Mouse (Mus musculus) forebrain, embryonic 13.5 days (tissue): Measurements from ENCODE around the gene Bag3. TPM values are rescaled to one million over a fixed set of nuclear protein-coding genes. Genes with fewer than 3 reads are reported as not detected.

Experiments
- ATAC-seq: fragments of 200-750 bp; cut with Nextera tagmentation; 2 replicates; pipeline ENCODE4 v1.8.0; 2017
- H3K27ac ChIP-seq: fragments of 300-500 bp; sonication (generic); 2 replicates; pipeline ENCODE4 v1.5.1; 2015; ENCODE audit warnings: inconsistent platforms, mild to moderate bottlenecking, moderate library complexity
- H3K27me3 ChIP-seq: fragments of 300-500 bp; sonication (generic); 2 replicates; pipeline ENCODE4 v1.6.1; 2015; ENCODE audit warnings: mild to moderate bottlenecking, inconsistent platforms
- H3K36me3 ChIP-seq: fragments of 300-500 bp; sonication (generic); 2 replicates; pipeline ENCODE4 v1.6.1; 2015; ENCODE audit warnings: mild to moderate bottlenecking, inconsistent platforms; ENCODE audit not compliant: poor library complexity, severe bottlenecking
- H3K4me1 ChIP-seq: fragments of 300-500 bp; sonication (generic); 2 replicates; pipeline ENCODE4 v1.6.1; 2015; ENCODE audit warnings: inconsistent platforms
- H3K4me2 ChIP-seq: fragments of 300-500 bp; sonication (generic); 2 replicates; pipeline ENCODE4 v1.6.1; 2015; ENCODE audit warnings: inconsistent platforms, mild to moderate bottlenecking, moderate library complexity
- H3K4me3 ChIP-seq: fragments of 300-500 bp; sonication (generic); 2 replicates; pipeline ENCODE4 v1.5.1; 2015; ENCODE audit warnings: mild to moderate bottlenecking, inconsistent platforms
- H3K9ac ChIP-seq: fragments of 300-500 bp; sonication (generic); 2 replicates; pipeline ENCODE4 v1.6.1; 2015; ENCODE audit warnings: mild to moderate bottlenecking, inconsistent platforms
- H3K9me3 ChIP-seq: fragments of 300-500 bp; sonication (generic); replicated peaks from 2 replicates; pipeline ENCODE4 v1.6.1; 2016; ENCODE audit warnings: inconsistent platforms
- WGBS: fragments of 180-500 bp; shearing (Covaris S2); methylation state at CpG from one replicate; pipeline ENCODE4 v1.1.7; 2015; 5-methylcytosine and 5-hydroxymethylcytosine counted together
- polyA plus RNA-seq: library from polyadenylated mRNA; unstranded; fragments of >200 nt; fragmentation: Nextera tagmentation; extraction: Ambion mirVana; gene quantifications from 2 replicates; pipeline ENCODE4 v1.2.1, GENCODE M21; 2015

The Bag3 gene
- polyA plus RNA-seq, 1 experiment from 2014 or later = 2.1 TPM

- Histone ChIP-seq H3K9me3 (no peaks in the 10 kb centered on the region), H3K27ac (no peak overlapping the region), H3K4me3 (no peak overlapping the region), H3K4me1 (peaks cover 30% of the 10 kb centered on the region), H3K27me3 (no peaks in the 10 kb centered on the region), H3K9ac (no peak overlapping the region), H3K4me2 (no peak overlapping the region), H3K36me3 (no peaks in the 10 kb centered on the region)
- no peak for ATAC-seq
- WGBS = 85% methylated on average over 5 of the region's 5 CpGs
Measured at GRCm38 (mm10) chr7:128538769-128539168, 15.4 kb downstream of the Bag3 start.

GRCm38 (mm10) chr7:128540111-128540510 lies 16.7 kb downstream of the Bag3 start:
- Histone ChIP-seq H3K4me1 (peaks cover 28% of the 10 kb centered on the region), H3K9ac (no peak overlapping the region), H3K36me3 (no peaks in the 10 kb centered on the region), H3K9me3 (no peaks in the 10 kb centered on the region), H3K4me2 (no peak overlapping the region), H3K27me3 (no peaks in the 10 kb centered on the region), H3K4me3 (no peak overlapping the region), H3K27ac (no peak overlapping the region)
- no peak for ATAC-seq
- WGBS = 92% methylated on average over 13 of the region's 13 CpGs

- Histone ChIP-seq H3K4me3 (no peak overlapping the region), H3K4me2 (no peak overlapping the region), H3K27ac (no peak overlapping the region), H3K4me1 (peaks cover 22% of the 10 kb centered on the region), H3K27me3 (no peaks in the 10 kb centered on the region), H3K9ac (no peak overlapping the region), H3K9me3 (no peaks in the 10 kb centered on the region), H3K36me3 (peaks cover under 1% of the 10 kb centered on the region; the same call in 1 of the 2 replicates)
- WGBS = 90% methylated on average over 16 of the region's 16 CpGs
- no peak for ATAC-seq
Measured at GRCm38 (mm10) chr7:128540734-128541133, 17.3 kb downstream of the Bag3 start.

- no peak for ATAC-seq
- Histone ChIP-seq H3K4me3 (no peak overlapping the region), H3K4me2 (no peak overlapping the region), H3K4me1 (peaks cover 17% of the 10 kb centered on the region), H3K9ac (no peak overlapping the region), H3K36me3 (peaks cover 5% of the 10 kb centered on the region; the same call in 1 of the 2 replicates), H3K27ac (no peak overlapping the region), H3K27me3 (no peaks in the 10 kb centered on the region), H3K9me3 (no peaks in the 10 kb centered on the region)
- 77% methylated on average over 9 of the region's 9 CpGs for WGBS
Measured at GRCm38 (mm10) chr7:128541186-128541585, 17.8 kb downstream of the Bag3 start.

- no peak overlapping the region for H3K9ac ChIP-seq
- ATAC-seq = no peak
- WGBS = 83% methylated on average over 17 of the region's 17 CpGs
- no peak overlapping the region for H3K4me2 ChIP-seq
- H3K4me3 ChIP-seq = no peak overlapping the region
- H3K27ac ChIP-seq = no peak overlapping the region
- peaks cover 14% of the 10 kb centered on the region; the same call in 1 of the 2 replicates for H3K4me1 ChIP-seq
- no peaks in the 10 kb centered on the region for H3K27me3 ChIP-seq
- peaks cover 6% of the 10 kb centered on the region; the same call in 1 of the 2 replicates for H3K36me3 ChIP-seq
- H3K9me3 ChIP-seq = no peaks in the 10 kb centered on the region
Measured at GRCm38 (mm10) chr7:128541771-128542170, 18.4 kb downstream of the Bag3 start.

- Histone ChIP-seq H3K27me3 (no peaks in the 10 kb centered on the region), H3K36me3 (peaks cover 6% of the 10 kb centered on the region; the same call in 1 of the 2 replicates), H3K4me1 (peaks cover 14% of the 10 kb centered on the region; the same call in 1 of the 2 replicates), H3K4me3 (no peak overlapping the region), H3K4me2 (no peak overlapping the region), H3K27ac (no peak overlapping the region), H3K9ac (no peak overlapping the region), H3K9me3 (no peaks in the 10 kb centered on the region)
- ATAC-seq = no peak
- WGBS = 81% methylated on average over 4 of the region's 4 CpGs
Measured at GRCm38 (mm10) chr7:128542488-128542887, 19.1 kb downstream of the Bag3 start.

- no peaks in the 10 kb centered on the region for H3K9me3 ChIP-seq
- no peak overlapping the region for H3K27ac ChIP-seq
- 81% methylated on average over 14 of the region's 14 CpGs for WGBS
- H3K36me3 ChIP-seq = peaks cover 6% of the 10 kb centered on the region; the same call in 1 of the 2 replicates
- H3K4me2 ChIP-seq = no peak overlapping the region
- no peaks in the 10 kb centered on the region for H3K27me3 ChIP-seq
- H3K4me3 ChIP-seq = no peak overlapping the region
- no peak overlapping the region for H3K9ac ChIP-seq
- peaks cover 14% of the 10 kb centered on the region; the same call in 1 of the 2 replicates for H3K4me1 ChIP-seq
- ATAC-seq = no peak
Measured at GRCm38 (mm10) chr7:128543148-128543855, 19.9 kb downstream of the Bag3 start.

GRCm38 (mm10) chr7:128543961-128544360 lies 20.5 kb downstream of the Bag3 start:
- Histone ChIP-seq H3K27me3 (no peaks in the 10 kb centered on the region), H3K9me3 (no peaks in the 10 kb centered on the region), H3K36me3 (peaks cover 6% of the 10 kb centered on the region; the same call in 1 of the 2 replicates), H3K4me1 (peaks cover 15% of the 10 kb centered on the region; the same call in 1 of the 2 replicates), H3K27ac (no peak overlapping the region), H3K4me2 (no peak overlapping the region), H3K9ac (no peak overlapping the region), H3K4me3 (no peak overlapping the region)
- ATAC-seq = no peak
- WGBS = 84% methylated on average over 3 of the region's 3 CpGs

GRCm38 (mm10) chr7:128544566-128545262 lies 21.3 kb downstream of the Bag3 start:
- no peak overlapping the region for H3K4me3 ChIP-seq
- no peak overlapping the region for H3K27ac ChIP-seq
- no peaks in the 10 kb centered on the region for H3K27me3 ChIP-seq
- no peak for ATAC-seq
- H3K36me3 ChIP-seq = peaks cover 6% of the 10 kb centered on the region; the same call in 1 of the 2 replicates
- 73% methylated on average over 7 of the region's 7 CpGs for WGBS
- H3K4me2 ChIP-seq = no peak overlapping the region
- H3K9me3 ChIP-seq = no peaks in the 10 kb centered on the region
- peaks cover 19% of the 10 kb centered on the region for H3K4me1 ChIP-seq
- no peak overlapping the region for H3K9ac ChIP-seq

- Histone ChIP-seq H3K4me2 (no peak overlapping the region), H3K9me3 (no peaks in the 10 kb centered on the region), H3K4me3 (no peak overlapping the region), H3K4me1 (peaks cover 30% of the 10 kb centered on the region), H3K9ac (no peak overlapping the region), H3K27ac (no peak overlapping the region), H3K27me3 (no peaks in the 10 kb centered on the region), H3K36me3 (peaks cover 6% of the 10 kb centered on the region; the same call in 1 of the 2 replicates)
- ATAC-seq = no peak
- 93% methylated on average over 8 of the region's 8 CpGs for WGBS
Measured at GRCm38 (mm10) chr7:128546031-128546430, 22.6 kb downstream of the Bag3 start.

- 0 out of 2 replicates have a peak, but pooled peaks cover 3% of the 10 kb centered on the region for H3K27me3 ChIP-seq
- peaks cover 33% of the 10 kb centered on the region for H3K4me1 ChIP-seq
- H3K27ac ChIP-seq = 0 out of 2 replicates have a peak overlapping the region, but pooled peaks have one; percentile 6
- 64% methylated on average over 4 of the region's 4 CpGs for WGBS
- no peak overlapping the region for H3K9ac ChIP-seq
- H3K4me3 ChIP-seq = no peak overlapping the region
- H3K4me2 ChIP-seq = no peak overlapping the region
- no peak for ATAC-seq
- H3K9me3 ChIP-seq = no peaks in the 10 kb centered on the region
- H3K36me3 ChIP-seq = peaks cover 6% of the 10 kb centered on the region; the same call in 1 of the 2 replicates
Measured at GRCm38 (mm10) chr7:128549137-128549536, 25.7 kb downstream of the Bag3 start.
